Mouse (Mus musculus) lung, postnatal 0 days (tissue): ENCODE results near the gene Zbtb8a. TPM values are rescaled to one million over a fixed set of nuclear protein-coding genes. Genes with fewer than 3 reads are reported as not detected.
"Not testable (repeated sequence)": the region's sequence is repeated elsewhere in the genome, so short reads cannot be mapped to it uniquely, and the experiment has no call there.

Experiments
- ATAC-seq: fragments of 200-750 bp; cut with Nextera tagmentation; 2 replicates; pipeline ENCODE4 v1.8.0; 2017; ENCODE audit warnings: moderate library complexity
- DNase-seq: peaks from one replicate; pipeline ENCODE4 v3.0.0-alpha.2; 2016; ENCODE audit warnings: low spot score
- H3K27ac ChIP-seq: fragments of 300-500 bp; sonication (generic); 2 replicates; pipeline ENCODE4 v1.5.1; 2014; ENCODE audit warnings: antibody characterized with exemption, mild to moderate bottlenecking, low read length, mixed read lengths
- H3K27me3 ChIP-seq: fragments of 300-500 bp; sonication (generic); replicated peaks from 2 replicates; pipeline ENCODE4 v1.6.1; 2014; ENCODE audit warnings: low read length, mixed read lengths; ENCODE audit not compliant: insufficient read depth
- H3K36me3 ChIP-seq: fragments of 300-500 bp; sonication (generic); 2 replicates; pipeline ENCODE4 v1.6.1; 2014; ENCODE audit warnings: low read length, mixed read lengths; ENCODE audit not compliant: insufficient read depth
- H3K4me1 ChIP-seq: fragments of 300-500 bp; sonication (generic); 2 replicates; pipeline ENCODE4 v1.6.1; 2014; ENCODE audit warnings: antibody characterized with exemption, low read depth, low read length, mixed read lengths; ENCODE audit not compliant: insufficient read depth
- H3K4me2 ChIP-seq: fragments of 300-500 bp; sonication (generic); replicated peaks from 2 replicates; pipeline ENCODE4 v1.6.1; 2014; ENCODE audit warnings: low read depth, mild to moderate bottlenecking, low read length, moderate library complexity, mixed read lengths
- H3K4me3 ChIP-seq: fragments of 300-500 bp; sonication (generic); 2 replicates; pipeline ENCODE4 v1.5.1; 2014; ENCODE audit warnings: low read depth, low read length
- H3K9ac ChIP-seq: fragments of 300-500 bp; sonication (generic); replicated peaks from 2 replicates; pipeline ENCODE4 v1.6.1; 2014; ENCODE audit warnings: low read depth, mild to moderate bottlenecking
- H3K9me3 ChIP-seq: fragments of 300-500 bp; sonication (generic); 2 replicates; pipeline ENCODE4 v1.6.1; 2016; ENCODE audit warnings: low read length, mixed read lengths
- CTCF ChIP-seq: IDR thresholded peaks from 2 replicates; pipeline ENCODE4 v1.5.1; 2016; ENCODE audit warnings: antibody characterized with exemption, mild to moderate bottlenecking
- EP300 ChIP-seq: IDR thresholded peaks from 2 replicates; pipeline ENCODE4 v1.6.1; 2016; ENCODE audit warnings: antibody characterized with exemption, mild to moderate bottlenecking, control low read depth
- WGBS: fragments of 180-500 bp; shearing (Covaris S2); extraction: QIAGEN DNeasy Blood & Tissue Kit; methylation state at CpG from one replicate; pipeline ENCODE4 v1.1.7; 2014; 5-methylcytosine and 5-hydroxymethylcytosine counted together
- polyA plus RNA-seq: library from polyadenylated mRNA; unstranded; fragments of >200 nt; fragmentation: Nextera tagmentation; extraction: Ambion mirVana; gene quantifications from 2 replicates; pipeline ENCODE4 v1.2.1, GENCODE M21; 2015

Gene Zbtb8a
- 15.6 and 16.9 TPM in 2 replicates for polyA plus RNA-seq

GRCm38 (mm10) chr4:129377601-129378390 lies at the start of gene Zbtb8a:
Zbtb8a (minus strand) TSS chr4:129378116.
- peak; percentile 85 for DNase-seq

GRCm38 (mm10) chr4:129418321-129418720 lies 40.4 kb upstream of the Zbtb8a start:
- TF ChIP-seq CTCF: 0 out of 2 replicates have a peak, but pooled peaks have one; percentile 15
- no peak for TF ChIP-seq EP300
- no peak overlapping the region for H3K9ac ChIP-seq
- H3K4me2 ChIP-seq: no peak overlapping the region
- H3K4me1 ChIP-seq: no peaks in the 10 kb centered on the region
- no peak overlapping the region for H3K27ac ChIP-seq
- H3K4me3 ChIP-seq: no peak overlapping the region
- WGBS: 68% methylated on average over 5 of the region's 5 CpGs
- ATAC-seq (no peak), DNase-seq (no peak)
- no peaks in the 10 kb centered on the region for H3K9me3 ChIP-seq
- no peaks in the 10 kb centered on the region for H3K36me3 ChIP-seq
- H3K27me3 ChIP-seq: no peaks in the 10 kb centered on the region

More at GRCm38 (mm10) chr4:129377601-129378390, at the start of gene Zbtb8a:
- Histone ChIP-seq H3K27me3 (no peaks in the 10 kb centered on the region), H3K4me2 (peak within 1 kb of the TSS; percentile 75), H3K36me3 (no peaks in the 10 kb centered on the region), H3K4me3 (peak within 1 kb of the TSS; percentile 92), H3K9me3 (no peaks in the 10 kb centered on the region), H3K4me1 (peaks cover 4% of the 10 kb centered on the region; the same call in 1 of the 2 replicates), H3K27ac (peak within 1 kb of the TSS; percentile 96), H3K9ac (peak within 1 kb of the TSS; percentile 84)
- peak; percentile 81 for ATAC-seq
- TF ChIP-seq CTCF (peak; percentile 34; the same call in 1 of the 2 replicates), EP300 (no peak)
- under 1% methylated on average over 53 of the region's 65 CpGs for whole genome bisulfite sequencing

GRCm38 (mm10) chr4:129416478-129416877 lies 38.6 kb upstream of the Zbtb8a start:
- DNase-seq: no peak
- WGBS: 26% methylated on average over 5 of the region's 5 CpGs
- no peak overlapping the region for H3K9ac ChIP-seq
- no peaks in the 10 kb centered on the region for H3K27me3 ChIP-seq
- no peaks in the 10 kb centered on the region for H3K36me3 ChIP-seq
- no peak overlapping the region for H3K4me3 ChIP-seq
- H3K4me2 ChIP-seq: no peak overlapping the region
- H3K9me3 ChIP-seq: no peaks in the 10 kb centered on the region
- H3K4me1 ChIP-seq: no peaks in the 10 kb centered on the region
- TF ChIP-seq CTCF (no peak), EP300 (no peak)
- no peak overlapping the region for H3K27ac ChIP-seq
- ATAC-seq: no peak

GRCm38 (mm10) chr4:129415892-129416291 lies 38.0 kb upstream of the Zbtb8a start:
- H3K4me2 ChIP-seq: no peak overlapping the region
- WGBS: 92% methylated on average over 5 of the region's 5 CpGs
- TF ChIP-seq CTCF (peak; percentile 39), EP300 (no peak)
- no peak for DNase-seq
- H3K4me3 ChIP-seq: no peak overlapping the region
- H3K27me3 ChIP-seq: no peaks in the 10 kb centered on the region
- H3K27ac ChIP-seq: no peak overlapping the region
- H3K36me3 ChIP-seq: no peaks in the 10 kb centered on the region
- H3K4me1 ChIP-seq: no peaks in the 10 kb centered on the region
- ATAC-seq: no peak
- no peak overlapping the region for H3K9ac ChIP-seq
- H3K9me3 ChIP-seq: no peaks in the 10 kb centered on the region

GRCm38 (mm10) chr4:129410991-129411390 lies 33.1 kb upstream of the Zbtb8a start:
- ATAC-seq (no peak), DNase-seq (no peak)
- no peaks in the 10 kb centered on the region for H3K36me3 ChIP-seq
- no peak overlapping the region for H3K4me3 ChIP-seq
- H3K4me1 ChIP-seq: no peaks in the 10 kb centered on the region
- H3K9ac ChIP-seq: no peak overlapping the region
- H3K27ac ChIP-seq: no peak overlapping the region
- TF ChIP-seq EP300 (no peak), CTCF (no peak)
- H3K4me2 ChIP-seq: no peak overlapping the region
- H3K9me3 ChIP-seq: no peaks in the 10 kb centered on the region
- no peaks in the 10 kb centered on the region for H3K27me3 ChIP-seq

- not testable (repeated sequence) for ATAC-seq, H3K9me3 ChIP-seq, H3K27ac ChIP-seq, DNase-seq, H3K4me3 ChIP-seq, H3K4me2 ChIP-seq, H3K4me1 ChIP-seq, H3K27me3 ChIP-seq, H3K9ac ChIP-seq, H3K36me3 ChIP-seq
- WGBS: 86% methylated on average over 3 of the region's 3 CpGs
These were observed 32.6 kb upstream of the Zbtb8a start for GRCm38 (mm10) chr4:129410532-129410931.
